Mouse (Mus musculus) monocyte, adult 59 days (primary cell): ENCODE measurements around the gene Olfr655. TPM values are rescaled to one million over a fixed set of nuclear protein-coding genes. Genes with fewer than 3 reads are reported as not detected.

Source experiments
- total RNA-seq, 2 experiments: library from RNA; stranded (reverse); gene quantifications; one replicate each; pipeline ENCODE4 v1.2.4; 2023

The Olfr655 gene
- total RNA-seq = not detected

DNA sequence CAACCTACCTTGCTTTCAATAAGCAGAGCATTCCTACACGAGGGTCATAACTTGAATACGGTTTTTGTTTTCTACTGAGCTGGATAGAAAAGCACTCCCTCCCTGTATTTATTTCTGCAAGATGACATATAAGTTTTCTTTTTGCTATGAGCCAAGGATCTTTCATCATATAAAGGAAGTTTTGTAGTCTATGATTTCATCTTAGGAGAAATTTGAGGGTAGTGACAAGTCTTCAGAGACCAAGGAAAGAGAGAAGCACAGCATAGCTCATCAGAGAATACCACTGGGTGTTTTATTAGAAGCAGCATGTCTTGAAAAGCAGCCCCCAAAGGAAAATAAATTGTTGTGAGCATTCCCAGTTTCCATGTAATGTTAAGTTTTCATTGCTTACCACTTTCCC, at the start of gene Olfr655:
Gene Olfr655, minus strand, starts transcription at position 101 of the 400 bp plus-strand sequence.

DNA sequence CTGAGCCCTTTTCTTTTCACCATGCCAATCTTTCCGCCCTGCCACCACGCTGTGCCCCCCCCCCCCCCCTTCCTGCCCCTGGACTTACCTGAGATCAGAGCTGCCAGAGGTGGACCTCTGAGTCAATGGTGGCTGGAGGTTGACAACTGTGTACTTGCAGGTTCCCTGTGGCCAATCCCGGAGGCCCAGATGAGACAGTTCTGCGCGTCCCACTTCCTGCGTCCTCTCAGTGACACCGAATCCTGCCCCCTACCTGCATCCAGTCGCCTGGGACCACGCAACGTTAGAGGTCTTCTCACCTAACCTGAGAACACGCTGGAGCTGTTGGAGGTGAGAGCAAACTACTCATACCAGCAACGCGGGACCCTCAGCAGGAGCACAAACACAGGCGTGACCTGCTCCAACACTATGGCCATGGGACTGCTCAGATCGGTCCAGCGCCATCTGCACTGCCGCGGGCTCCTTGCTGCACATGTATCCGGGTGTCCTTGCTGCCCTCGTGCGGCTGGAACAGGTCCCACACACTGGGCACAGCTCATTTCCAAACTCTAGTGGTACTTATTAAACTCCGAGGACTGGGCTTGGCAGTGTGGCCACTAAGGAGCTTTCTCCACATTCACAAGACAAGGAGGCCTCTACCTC, 45.4 kb upstream of the Olfr655 start, which contains the start of gene Olfr658:
Gene Olfr658, minus strand, starts transcription at position 465 of the 642 bp plus-strand sequence.

DNA sequence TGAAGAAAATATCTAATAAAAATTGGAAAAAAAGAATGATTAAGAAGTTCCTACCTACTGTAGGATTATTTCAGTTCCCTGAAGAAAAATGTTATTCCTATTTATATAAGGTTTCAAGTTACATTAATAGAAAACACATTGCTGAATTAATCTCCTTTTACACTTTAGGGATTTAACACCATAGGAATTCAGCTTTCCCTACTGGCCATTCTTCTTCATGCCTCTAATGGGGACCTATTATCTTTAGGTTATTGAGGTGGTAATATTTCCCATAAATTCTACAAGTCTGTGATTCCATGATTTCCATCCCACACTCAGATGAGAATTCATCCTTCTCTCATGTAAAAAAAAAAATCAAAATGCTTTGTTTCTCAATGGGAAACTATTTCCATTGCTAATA, 22.9 kb upstream of the Olfr655 start, which contains the start of gene Olfr657:
Gene Olfr657, plus strand, starts transcription at position 301 of the 400 bp plus-strand sequence.

DNA sequence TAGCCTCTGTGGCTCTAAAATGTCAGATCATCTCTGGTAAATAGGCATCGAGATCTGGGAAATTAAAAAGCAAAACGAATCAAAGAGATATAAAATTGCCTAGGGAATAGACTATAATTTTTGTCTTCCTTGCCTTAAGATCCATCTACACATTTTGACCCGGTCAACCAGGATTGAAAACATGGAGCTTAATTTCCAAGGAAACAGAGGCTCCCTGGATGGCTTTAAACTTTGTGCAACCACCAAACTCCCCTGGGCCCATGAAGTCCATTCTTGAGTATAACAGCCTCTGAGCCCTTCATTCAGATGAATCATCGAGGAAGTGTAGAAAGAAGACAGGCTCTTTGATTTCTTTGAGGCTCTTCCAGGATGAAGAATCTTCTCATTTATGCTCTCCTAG, 12.1 kb upstream of the Olfr655 start, which contains the start of gene Olfr656:
Gene Olfr656, plus strand, starts transcription at position 301 of the 400 bp plus-strand sequence.

DNA sequence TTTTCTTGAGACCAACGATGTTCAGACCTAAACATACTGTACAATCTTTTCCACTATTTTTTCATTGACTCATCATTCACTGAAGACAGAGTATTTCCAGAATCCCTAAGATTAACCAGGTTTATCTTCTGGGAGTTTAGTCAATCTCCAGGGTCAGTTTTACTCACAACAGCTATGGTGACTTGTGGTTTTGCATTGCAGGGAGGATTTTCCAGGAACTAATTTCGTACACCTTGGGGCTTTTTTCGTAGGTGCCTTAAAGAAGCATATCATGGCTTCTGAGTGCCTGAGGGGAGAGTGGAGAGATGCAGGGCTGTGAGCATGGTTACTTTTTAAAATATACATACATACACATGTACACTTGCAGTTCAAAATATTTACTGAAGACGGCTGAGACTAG, 14.9 kb downstream of the Olfr655 start, which contains the start of gene Olfr654:
Gene Olfr654, plus strand, starts transcription at position 301 of the 400 bp plus-strand sequence.

DNA sequence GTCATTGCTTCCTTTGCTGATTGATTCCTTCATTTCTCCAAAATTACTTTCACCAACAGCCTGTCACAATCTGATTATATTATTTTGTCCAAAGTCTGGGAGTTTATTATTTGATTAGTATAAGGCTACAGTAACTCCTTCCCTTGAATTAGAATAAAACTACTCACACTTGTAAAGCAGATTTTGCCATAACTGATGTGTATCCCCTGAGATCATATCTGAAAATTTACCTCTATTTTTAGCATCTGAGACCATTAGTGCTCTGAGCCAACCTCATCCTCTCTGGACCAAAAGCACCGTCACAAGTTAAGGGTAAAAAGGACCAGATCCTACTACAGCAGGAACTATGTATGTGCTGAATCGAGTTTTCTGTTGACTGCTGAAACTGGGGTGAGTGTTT, 24.6 kb downstream of the Olfr655 start, which contains the start of gene Olfr653:
Gene Olfr653, plus strand, starts transcription at position 301 of the 400 bp plus-strand sequence.

DNA sequence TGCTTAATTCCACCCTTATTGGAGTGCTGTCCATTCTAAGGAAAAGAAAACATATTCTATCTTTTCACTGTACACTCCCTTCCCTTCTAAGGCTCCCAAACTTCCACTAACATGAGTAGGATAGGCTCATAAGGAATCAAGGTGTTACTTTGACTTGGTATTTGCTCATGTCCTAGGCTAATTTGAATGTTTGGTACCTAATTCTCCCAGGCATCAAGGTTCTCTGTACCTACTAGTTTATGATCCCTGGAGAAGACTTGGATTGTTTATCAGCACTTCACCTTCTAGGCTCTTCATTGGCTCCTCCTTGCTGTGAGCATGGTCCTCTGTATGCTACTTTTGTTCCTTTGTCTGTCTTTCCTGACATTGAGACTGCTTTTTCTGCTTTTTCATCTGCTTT, 41.0 kb downstream of the Olfr655 start, which contains the start of gene Olfr652:
Gene Olfr652, plus strand, starts transcription at position 301 of the 400 bp plus-strand sequence.

DNA sequence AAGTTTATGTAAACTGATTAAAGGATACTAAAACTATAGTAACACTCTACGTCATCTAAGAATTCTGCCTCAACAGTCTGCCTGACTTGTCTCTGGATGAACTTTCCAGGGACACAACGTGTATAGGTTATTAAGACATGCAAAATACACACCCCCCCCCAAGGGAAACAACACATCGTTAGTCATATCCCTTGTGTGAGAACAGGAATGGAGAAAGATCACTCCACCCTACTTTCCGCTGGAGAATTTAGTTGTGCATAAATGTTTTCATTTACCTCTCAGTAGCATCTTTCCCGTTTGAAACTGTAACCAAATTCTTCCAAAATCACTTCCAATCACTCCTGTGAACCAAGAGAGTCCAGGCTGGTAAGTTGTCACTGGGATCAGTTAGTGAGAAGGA, 51.7 kb downstream of the Olfr655 start, which contains the start of gene Olfr651:
Gene Olfr651, plus strand, starts transcription at position 301 of the 400 bp plus-strand sequence.

Other genes with a start within 250 kb of the Olfr655 start
- 10 to 100 TPM; 27.5 to 28.4 TPM for gene Trim12c, start 248.4 kb downstream of the Olfr655 start, total RNA-seq
- 10 to 100 TPM in 1 of 2 experiments, 1 to 10 TPM in 1; 9.3 to 11.8 TPM for gene Trim30b, start 231.9 kb downstream of the Olfr655 start, total RNA-seq
- 1 to 10 TPM; 4.3 to 7.5 TPM for gene Trim30c, start 200.9 kb downstream of the Olfr655 start, total RNA-seq
- 10 to 100 TPM; 71.1 to 87.8 TPM for gene Trim30a, start 136.6 kb downstream of the Olfr655 start, total RNA-seq
- 10 to 100 TPM; 23.5 to 33.3 TPM for gene Trim30d, start 93.9 kb downstream of the Olfr655 start, total RNA-seq
- gene Olfr651, start 51.6 kb downstream of the Olfr655 start, total RNA-seq = not detected
- not detected for gene Olfr652, start 40.9 kb downstream of the Olfr655 start, total RNA-seq
- not detected for gene Olfr653, start 24.5 kb downstream of the Olfr655 start, total RNA-seq
- gene Olfr654, start 14.8 kb downstream of the Olfr655 start, total RNA-seq = not detected
- not detected for gene Olfr656, start 12.2 kb upstream of the Olfr655 start, total RNA-seq
- gene Olfr657, start 23.0 kb upstream of the Olfr655 start, total RNA-seq = not detected
- not detected for gene Olfr658, start 45.5 kb upstream of the Olfr655 start, total RNA-seq
- gene Olfr659, start 65.0 kb upstream of the Olfr655 start, total RNA-seq = not detected
- gene Olfr661, start 84.7 kb upstream of the Olfr655 start, total RNA-seq = not detected
- not detected for gene Usp17le, start 175.7 kb upstream of the Olfr655 start, total RNA-seq
- not detected for gene Usp17lb, start 240.8 kb upstream of the Olfr655 start, total RNA-seq